Mouse (Mus musculus): ENCODE measurements around the gene Kcnip1. TPM values are rescaled to one million over a fixed set of nuclear protein-coding genes. Genes with fewer than 3 reads are reported as not detected.

Gene Kcnip1
- polyA plus RNA-seq, 1 experiment from 2014 or later: 0.62 TPM

GRCm38 (mm10) chr11:33921451-33921850 is 71.5 kb downstream of the Kcnip1 start:
- Histone ChIP-seq H3K27me3 (ENCODE audit: insufficient read depth, low read length) (no peaks in the 10 kb centered on the region), H3K36me3 (ENCODE audit: insufficient read depth) (no peaks in the 10 kb centered on the region), H3K9ac (no peak overlapping the region), H3K4me1 (ENCODE audit: insufficient read depth) (0 out of 2 replicates have a peak, but pooled peaks cover under 1% of the 10 kb centered on the region), H3K4me3 (ENCODE audit: low read depth, low read length) (no peak overlapping the region), H3K9me3 (ENCODE audit: low read depth, low read length) (no peaks in the 10 kb centered on the region), H3K4me2 (no peak overlapping the region), H3K27ac (ENCODE audit: low read depth) (no peak overlapping the region)
- TF ChIP-seq CTCF (IDR thresholded peaks at IDR 0.05; ENCODE audit: low read depth): no peak
- ATAC-seq (ENCODE audit: insufficient read depth) (no peak), DNase-seq (no peak)
- WGBS: 77% methylated on average over 13 of the region's 13 CpGs

- Histone ChIP-seq H3K9ac (no peak overlapping the region), H3K36me3 (ENCODE audit: insufficient read depth) (no peaks in the 10 kb centered on the region), H3K4me2 (no peak overlapping the region), H3K27ac (ENCODE audit: low read depth) (no peak overlapping the region), H3K9me3 (ENCODE audit: low read depth, low read length) (no peaks in the 10 kb centered on the region), H3K4me1 (ENCODE audit: insufficient read depth) (no peaks in the 10 kb centered on the region), H3K27me3 (ENCODE audit: insufficient read depth, low read length) (no peaks in the 10 kb centered on the region), H3K4me3 (ENCODE audit: low read depth, low read length) (no peak overlapping the region)
- no peak for TF ChIP-seq CTCF (IDR thresholded peaks at IDR 0.05; ENCODE audit: low read depth)
- ATAC-seq (ENCODE audit: insufficient read depth) (no peak), DNase-seq (no peak)
- whole genome bisulfite sequencing: 76% methylated on average over 7 of the region's 7 CpGs
Measured at GRCm38 (mm10) chr11:33919826-33920225, 73.1 kb downstream of the Kcnip1 start.

GRCm38 (mm10) chr11:33918424-33918823 is 74.5 kb downstream of the Kcnip1 start:
- no peak overlapping the region for H3K4me3 ChIP-seq (ENCODE audit: low read depth, low read length)
- no peaks in the 10 kb centered on the region for H3K4me1 ChIP-seq (ENCODE audit: insufficient read depth)
- no peaks in the 10 kb centered on the region for H3K9me3 ChIP-seq (ENCODE audit: low read depth, low read length)
- no peak for TF ChIP-seq CTCF (IDR thresholded peaks at IDR 0.05; ENCODE audit: low read depth)
- H3K36me3 ChIP-seq (ENCODE audit: insufficient read depth): no peaks in the 10 kb centered on the region
- WGBS: 22% methylated on average over 2 of the region's 2 CpGs
- H3K4me2 ChIP-seq: no peak overlapping the region
- H3K27me3 ChIP-seq (ENCODE audit: insufficient read depth, low read length): no peaks in the 10 kb centered on the region
- no peak overlapping the region for H3K9ac ChIP-seq
- DNase-seq: no peak
- ATAC-seq (ENCODE audit: insufficient read depth): no peak
- H3K27ac ChIP-seq (ENCODE audit: low read depth): no peak overlapping the region

GRCm38 (mm10) chr11:33917574-33917973 is 75.4 kb downstream of the Kcnip1 start:
- H3K9ac ChIP-seq: no peak overlapping the region
- no peak overlapping the region for H3K27ac ChIP-seq (ENCODE audit: low read depth)
- no peak overlapping the region for H3K4me3 ChIP-seq (ENCODE audit: low read depth, low read length)
- ATAC-seq (ENCODE audit: insufficient read depth) (peak; percentile 68; the same call in 1 of the 2 replicates), DNase-seq (peak; percentile 85)
- peak; percentile 98 for TF ChIP-seq CTCF (IDR thresholded peaks at IDR 0.05; ENCODE audit: low read depth)
- 20% methylated on average over 6 of the region's 6 CpGs for WGBS
- H3K4me2 ChIP-seq: no peak overlapping the region
- H3K9me3 ChIP-seq (ENCODE audit: low read depth, low read length): no peaks in the 10 kb centered on the region
- H3K27me3 ChIP-seq (ENCODE audit: insufficient read depth, low read length): no peaks in the 10 kb centered on the region
- no peaks in the 10 kb centered on the region for H3K36me3 ChIP-seq (ENCODE audit: insufficient read depth)
- H3K4me1 ChIP-seq (ENCODE audit: insufficient read depth): no peaks in the 10 kb centered on the region

GRCm38 (mm10) chr11:33914216-33914615 is 78.7 kb downstream of the Kcnip1 start:
- no peaks in the 10 kb centered on the region for H3K36me3 ChIP-seq (ENCODE audit: insufficient read depth)
- H3K9me3 ChIP-seq (ENCODE audit: low read depth, low read length): no peaks in the 10 kb centered on the region
- TF ChIP-seq CTCF (IDR thresholded peaks at IDR 0.05; ENCODE audit: low read depth): no peak
- DNase-seq (no peak), ATAC-seq (ENCODE audit: insufficient read depth) (no peak)
- H3K4me1 ChIP-seq (ENCODE audit: insufficient read depth): 0 out of 2 replicates have a peak, but pooled peaks cover 3% of the 10 kb centered on the region
- H3K9ac ChIP-seq: no peak overlapping the region
- WGBS: 75% methylated on average over 12 of the region's 12 CpGs
- no peak overlapping the region for H3K4me2 ChIP-seq
- H3K27me3 ChIP-seq (ENCODE audit: insufficient read depth, low read length): no peaks in the 10 kb centered on the region
- no peak overlapping the region for H3K27ac ChIP-seq (ENCODE audit: low read depth)
- H3K4me3 ChIP-seq (ENCODE audit: low read depth, low read length): no peak overlapping the region

GRCm38 (mm10) chr11:33913061-33913460 is 79.9 kb downstream of the Kcnip1 start:
- no peak overlapping the region for H3K4me3 ChIP-seq (ENCODE audit: low read depth, low read length)
- no peak overlapping the region for H3K27ac ChIP-seq (ENCODE audit: low read depth)
- WGBS: 67% methylated on average over 7 of the region's 7 CpGs
- H3K4me1 ChIP-seq (ENCODE audit: insufficient read depth): 0 out of 2 replicates have a peak, but pooled peaks cover 3% of the 10 kb centered on the region
- DNase-seq (no peak), ATAC-seq (ENCODE audit: insufficient read depth) (no peak)
- H3K9me3 ChIP-seq (ENCODE audit: low read depth, low read length): no peaks in the 10 kb centered on the region
- H3K36me3 ChIP-seq (ENCODE audit: insufficient read depth): no peaks in the 10 kb centered on the region
- H3K27me3 ChIP-seq (ENCODE audit: insufficient read depth, low read length): no peaks in the 10 kb centered on the region
- H3K9ac ChIP-seq: no peak overlapping the region
- TF ChIP-seq CTCF (IDR thresholded peaks at IDR 0.05; ENCODE audit: low read depth): no peak
- H3K4me2 ChIP-seq: no peak overlapping the region

- H3K4me1 ChIP-seq (ENCODE audit: insufficient read depth): 0 out of 2 replicates have a peak, but pooled peaks cover 3% of the 10 kb centered on the region
- no peak overlapping the region for H3K4me3 ChIP-seq (ENCODE audit: low read depth, low read length)
- H3K9ac ChIP-seq: no peak overlapping the region
- peak; percentile 44 for DNase-seq
- no peak overlapping the region for H3K27ac ChIP-seq (ENCODE audit: low read depth)
- 6% methylated on average over 2 of the region's 2 CpGs for WGBS
- ATAC-seq (ENCODE audit: insufficient read depth): peak; percentile 42; the same call in 1 of the 2 replicates
- H3K9me3 ChIP-seq (ENCODE audit: low read depth, low read length): peaks cover under 1% of the 10 kb centered on the region; the same call in 1 of the 2 replicates
- no peaks in the 10 kb centered on the region for H3K27me3 ChIP-seq (ENCODE audit: insufficient read depth, low read length)
- no peak overlapping the region for H3K4me2 ChIP-seq
- no peaks in the 10 kb centered on the region for H3K36me3 ChIP-seq (ENCODE audit: insufficient read depth)
- TF ChIP-seq CTCF (IDR thresholded peaks at IDR 0.05; ENCODE audit: low read depth): no peak
Measured at GRCm38 (mm10) chr11:33912151-33912571, 80.8 kb downstream of the Kcnip1 start.
